Mouse (Mus musculus) ES-Bruce4 (cell line): ENCODE measurements at regions not wholly inside any gene's neighbourhood (a gene's known extent, or its start where the extent isn't known, plus 50 kb on each side); places are given as distances from the start of the nearest gene placed in this dataset.

Experiments used
- CTCF ChIP-seq: IDR thresholded peaks from one replicate; pipeline ENCODE4 v1.8.1; 2011; ENCODE audit warnings: low read depth, low read length
- EP300 ChIP-seq: IDR thresholded peaks from 2 replicates; pipeline ENCODE4 v1.6.1; 2011; ENCODE audit warnings: low read depth, low read length; ENCODE audit not compliant: insufficient read depth
- POLR2A ChIP-seq: IDR thresholded peaks from one replicate; pipeline ENCODE4 v1.8.1; 2011; ENCODE audit warnings: low read length; ENCODE audit not compliant: insufficient read depth

GRCm38 (mm10) chr7:129787736-129788135, 196.1 kb downstream of the Wdr11 start:
- TF ChIP-seq POLR2A (no peak), EP300 (no peak), CTCF (no peak)
